Mouse (Mus musculus): ENCODE data around the gene 4931428L18Rik. TPM values are rescaled to one million over a fixed set of nuclear protein-coding genes. Genes with fewer than 3 reads are reported as not detected.

4931428L18Rik gene
- polyA plus RNA-seq, 1 experiment from 2014 or later, result not detected

GRCm38 (mm10) chr1:31102863-31103657 lies 119.4 kb downstream of the 4931428L18Rik start:
- Histone ChIP-seq H3K4me2 (replicated peaks; ENCODE audit: low read depth, low read length) (no peak overlapping the region), H3K4me1 (ENCODE audit: insufficient read depth, low read length) (no peaks in the 10 kb centered on the region), H3K9me3 (ENCODE audit: low read length) (no peaks in the 10 kb centered on the region), H3K36me3 (ENCODE audit: insufficient read depth, low read length) (no peaks in the 10 kb centered on the region), H3K9ac (replicated peaks; ENCODE audit: low read length) (no peak overlapping the region), H3K27ac (ENCODE audit: low read length) (no peak overlapping the region), H3K4me3 (ENCODE audit: low read length) (no peak overlapping the region), H3K27me3 (ENCODE audit: insufficient read depth, low read length) (no peaks in the 10 kb centered on the region)
- WGBS, result 66% methylated on average over 12 of the region's 12 CpGs
- ATAC-seq (ENCODE audit: low FRiP score, low TSS enrichment), result no peak

GRCm38 (mm10) chr1:31102280-31102679 lies 120.2 kb downstream of the 4931428L18Rik start:
- ATAC-seq (ENCODE audit: low FRiP score, low TSS enrichment), result no peak

GRCm38 (mm10) chr1:31097208-31097607 lies 125.3 kb downstream of the 4931428L18Rik start:
- Histone ChIP-seq H3K9ac (replicated peaks; ENCODE audit: low read length) (no peak overlapping the region), H3K4me2 (replicated peaks; ENCODE audit: low read depth, low read length) (no peak overlapping the region), H3K27ac (ENCODE audit: low read length) (no peak overlapping the region), H3K4me3 (ENCODE audit: low read length) (no peak overlapping the region), H3K4me1 (ENCODE audit: insufficient read depth, low read length) (peaks cover 2% of the 10 kb centered on the region; the same call in 1 of the 2 replicates), H3K36me3 (ENCODE audit: insufficient read depth, low read length) (no peaks in the 10 kb centered on the region), H3K27me3 (ENCODE audit: insufficient read depth, low read length) (no peaks in the 10 kb centered on the region), H3K9me3 (ENCODE audit: low read length) (no peaks in the 10 kb centered on the region)
- 80% methylated on average over 3 of the region's 3 CpGs for WGBS
- ATAC-seq (ENCODE audit: low FRiP score, low TSS enrichment), result no peak

More at GRCm38 (mm10) chr1:31102280-31102679, 120.2 kb downstream of the 4931428L18Rik start:
- WGBS, result 80% methylated on average over 2 of the region's 2 CpGs
- Histone ChIP-seq H3K36me3 (ENCODE audit: insufficient read depth, low read length) (no peaks in the 10 kb centered on the region), H3K9ac (replicated peaks; ENCODE audit: low read length) (no peak overlapping the region), H3K4me1 (ENCODE audit: insufficient read depth, low read length) (no peaks in the 10 kb centered on the region), H3K4me3 (ENCODE audit: low read length) (no peak overlapping the region), H3K4me2 (replicated peaks; ENCODE audit: low read depth, low read length) (no peak overlapping the region), H3K27me3 (ENCODE audit: insufficient read depth, low read length) (no peaks in the 10 kb centered on the region), H3K27ac (ENCODE audit: low read length) (no peak overlapping the region), H3K9me3 (ENCODE audit: low read length) (no peaks in the 10 kb centered on the region)

- Histone ChIP-seq H3K4me2 (replicated peaks; ENCODE audit: low read depth, low read length) (no peak overlapping the region), H3K36me3 (ENCODE audit: insufficient read depth, low read length) (no peaks in the 10 kb centered on the region), H3K9me3 (ENCODE audit: low read length) (no peaks in the 10 kb centered on the region), H3K27me3 (ENCODE audit: insufficient read depth, low read length) (no peaks in the 10 kb centered on the region), H3K9ac (replicated peaks; ENCODE audit: low read length) (no peak overlapping the region), H3K27ac (ENCODE audit: low read length) (no peak overlapping the region), H3K4me3 (ENCODE audit: low read length) (no peak overlapping the region), H3K4me1 (ENCODE audit: insufficient read depth, low read length) (peaks cover 2% of the 10 kb centered on the region; the same call in 1 of the 2 replicates)
- WGBS, result 70% methylated on average over 2 of the region's 2 CpGs
- no peak for ATAC-seq (ENCODE audit: low FRiP score, low TSS enrichment)
Measured at GRCm38 (mm10) chr1:31096466-31096793, 126.1 kb downstream of the 4931428L18Rik start.

- peak; percentile 42; the same call in 1 of the 2 replicates for ATAC-seq (ENCODE audit: low FRiP score, low TSS enrichment)
Measured at GRCm38 (mm10) chr1:31095706-31096465, 126.6 kb downstream of the 4931428L18Rik start.

GRCm38 (mm10) chr1:31094792-31095191 lies 127.7 kb downstream of the 4931428L18Rik start:
- Histone ChIP-seq H3K4me1 (ENCODE audit: insufficient read depth, low read length) (peaks cover 2% of the 10 kb centered on the region; the same call in 1 of the 2 replicates), H3K27ac (ENCODE audit: low read length) (no peak overlapping the region), H3K9ac (replicated peaks; ENCODE audit: low read length) (no peak overlapping the region), H3K4me2 (replicated peaks; ENCODE audit: low read depth, low read length) (no peak overlapping the region), H3K9me3 (ENCODE audit: low read length) (no peaks in the 10 kb centered on the region), H3K27me3 (ENCODE audit: insufficient read depth, low read length) (no peaks in the 10 kb centered on the region), H3K4me3 (ENCODE audit: low read length) (no peak overlapping the region), H3K36me3 (ENCODE audit: insufficient read depth, low read length) (no peaks in the 10 kb centered on the region)
- whole genome bisulfite sequencing, result 59% methylated on average over 3 of the region's 3 CpGs
- no peak for ATAC-seq (ENCODE audit: low FRiP score, low TSS enrichment)

More at GRCm38 (mm10) chr1:31095706-31096465, 126.6 kb downstream of the 4931428L18Rik start:
- H3K36me3 ChIP-seq (ENCODE audit: insufficient read depth, low read length), result no peaks in the 10 kb centered on the region
- 56% methylated on average over 5 of the region's 5 CpGs for WGBS
- H3K27me3 ChIP-seq (ENCODE audit: insufficient read depth, low read length), result no peaks in the 10 kb centered on the region
- H3K4me1 ChIP-seq (ENCODE audit: insufficient read depth, low read length), result peaks cover 2% of the 10 kb centered on the region; the same call in 1 of the 2 replicates
- H3K27ac ChIP-seq (ENCODE audit: low read length), result no peak overlapping the region
- no peak overlapping the region for H3K4me2 ChIP-seq (replicated peaks; ENCODE audit: low read depth, low read length)
- H3K9me3 ChIP-seq (ENCODE audit: low read length), result no peaks in the 10 kb centered on the region
- H3K9ac ChIP-seq (replicated peaks; ENCODE audit: low read length), result no peak overlapping the region
- no peak overlapping the region for H3K4me3 ChIP-seq (ENCODE audit: low read length)

- Histone ChIP-seq H3K4me2 (replicated peaks; ENCODE audit: low read depth, low read length) (no peak overlapping the region), H3K4me3 (ENCODE audit: low read length) (no peak overlapping the region), H3K27ac (ENCODE audit: low read length) (no peak overlapping the region), H3K4me1 (ENCODE audit: insufficient read depth, low read length) (peaks cover 2% of the 10 kb centered on the region; the same call in 1 of the 2 replicates), H3K9ac (replicated peaks; ENCODE audit: low read length) (no peak overlapping the region), H3K27me3 (ENCODE audit: insufficient read depth, low read length) (no peaks in the 10 kb centered on the region), H3K36me3 (ENCODE audit: insufficient read depth, low read length) (no peaks in the 10 kb centered on the region), H3K9me3 (ENCODE audit: low read length) (no peaks in the 10 kb centered on the region)
- ATAC-seq (ENCODE audit: low FRiP score, low TSS enrichment), result no peak
- 84% methylated on average over 1 of the region's 1 CpGs for WGBS
Measured at GRCm38 (mm10) chr1:31093939-31094338, 128.5 kb downstream of the 4931428L18Rik start.

GRCm38 (mm10) chr1:31088686-31089085 lies 133.8 kb downstream of the 4931428L18Rik start:
- Histone ChIP-seq H3K27ac (ENCODE audit: low read length) (no peak overlapping the region), H3K4me3 (ENCODE audit: low read length) (no peak overlapping the region), H3K4me1 (ENCODE audit: insufficient read depth, low read length) (no peaks in the 10 kb centered on the region), H3K4me2 (replicated peaks; ENCODE audit: low read depth, low read length) (no peak overlapping the region), H3K9ac (replicated peaks; ENCODE audit: low read length) (no peak overlapping the region), H3K27me3 (ENCODE audit: insufficient read depth, low read length) (no peaks in the 10 kb centered on the region), H3K9me3 (ENCODE audit: low read length) (no peaks in the 10 kb centered on the region), H3K36me3 (ENCODE audit: insufficient read depth, low read length) (no peaks in the 10 kb centered on the region)
- WGBS, result 81% methylated on average over 4 of the region's 4 CpGs
- ATAC-seq (ENCODE audit: low FRiP score, low TSS enrichment), result no peak

GRCm38 (mm10) chr1:31072523-31073370 lies 149.7 kb downstream of the 4931428L18Rik start:
- H3K4me3 ChIP-seq (ENCODE audit: low read length), result no peak overlapping the region
- no peak for ATAC-seq (ENCODE audit: low FRiP score, low TSS enrichment)
- 62% methylated on average over 6 of the region's 6 CpGs for WGBS

More at GRCm38 (mm10) chr1:31072523-31073370, 149.7 kb downstream of the 4931428L18Rik start:
- no peak overlapping the region for H3K4me2 ChIP-seq (replicated peaks; ENCODE audit: low read depth, low read length)
- H3K27ac ChIP-seq (ENCODE audit: low read length), result no peak overlapping the region
- no peaks in the 10 kb centered on the region for H3K36me3 ChIP-seq (ENCODE audit: insufficient read depth, low read length)
- H3K9ac ChIP-seq (replicated peaks; ENCODE audit: low read length), result no peak overlapping the region
- H3K4me1 ChIP-seq (ENCODE audit: insufficient read depth, low read length), result no peaks in the 10 kb centered on the region
- no peaks in the 10 kb centered on the region for H3K27me3 ChIP-seq (ENCODE audit: insufficient read depth, low read length)
- no peaks in the 10 kb centered on the region for H3K9me3 ChIP-seq (ENCODE audit: low read length)

Measured in kidney, embryonic 16.5 days (tissue).